Mouse (Mus musculus) granulocyte monocyte progenitor cell, adult 5-6 weeks (primary cell): ENCODE data around the gene Rpl18. TPM values are rescaled to one million over a fixed set of nuclear protein-coding genes. Genes with fewer than 3 reads are reported as not detected.

Experiments
- ATAC-seq: replicated peaks from 2 replicates; pipeline ENCODE4 v1.8.0; 2016; ENCODE audit warnings: mild to moderate bottlenecking, moderate TSS enrichment, inconsistent platforms; ENCODE audit not compliant: poor library complexity, severe bottlenecking
- total RNA-seq, 2 experiments: library from RNA; stranded (forward) in 1 of 2; stranded (reverse) in 1 of 2; fragments of 200-712, 200-1000 nt in 1 of 2; fragments of >200 nt in 1 of 2; fragmentation: Nextera tagmentation in 1 of 2; gene quantifications; 2 replicates each; pipeline ENCODE4 v1.2.3; 2014 to 2017

Gene Rpl18
- total RNA-seq, 2 experiments from 2014 or later: 2,021 to 2,165 TPM

- no peak for ATAC-seq
These were observed 51.5 kb downstream of the Rpl18 start for GRCm38 (mm10) chr7:45766764-45767163.

- ATAC-seq: no peak
These were observed 52.2 kb downstream of the Rpl18 start for GRCm38 (mm10) chr7:45767500-45767899.

Other genes with a start within 250 kb of the Rpl18 start
Only the 30 nearest of the 33 such genes appear.
- gene Dhdh, start 226.7 kb upstream of the Rpl18 start, total RNA-seq (2014; fragmentation: Nextera tagmentation): 29.3 and 31.1 TPM in 2 replicates
- gene Dhdh, start 226.7 kb upstream of the Rpl18 start, total RNA-seq (2017): 18.4 and 20.2 TPM in 2 replicates
- gene Nucb1, start 205.1 kb upstream of the Rpl18 start, total RNA-seq (2014; fragmentation: Nextera tagmentation): 184 and 207 TPM in 2 replicates
- gene Nucb1, start 205.1 kb upstream of the Rpl18 start, total RNA-seq (2017): 316 and 398 TPM in 2 replicates
- gene Ppp1r15a, start 189.2 kb upstream of the Rpl18 start, total RNA-seq (2014; fragmentation: Nextera tagmentation): 8.3 and 22.1 TPM in 2 replicates
- 51.1 and 54.9 TPM in 2 replicates for gene Ppp1r15a, start 189.2 kb upstream of the Rpl18 start, total RNA-seq (2017)
- not detected in 2 replicates for gene Plekha4, start 189.1 kb upstream of the Rpl18 start, total RNA-seq (2014; fragmentation: Nextera tagmentation)
- gene Plekha4, start 189.1 kb upstream of the Rpl18 start, total RNA-seq (2017): 0.26 TPM in 1 of 2 replicates, not detected in the other
- gene Hsd17b14, start 160.6 kb upstream of the Rpl18 start, total RNA-seq (2014; fragmentation: Nextera tagmentation): 4.4 TPM in 1 of 2 replicates, not detected in the other
- 0.26 and 0.41 TPM in 2 replicates for gene Hsd17b14, start 160.6 kb upstream of the Rpl18 start, total RNA-seq (2017)
- gene Bcat2, start 145.3 kb upstream of the Rpl18 start, total RNA-seq (2014; fragmentation: Nextera tagmentation): 69.1 and 81.6 TPM in 2 replicates
- 38.9 and 42.7 TPM in 2 replicates for gene Bcat2, start 145.3 kb upstream of the Rpl18 start, total RNA-seq (2017)
- not detected in 2 replicates for gene Fgf21, start 100.0 kb upstream of the Rpl18 start, total RNA-seq (2014; fragmentation: Nextera tagmentation)
- not detected in 2 replicates for gene Fgf21, start 100.0 kb upstream of the Rpl18 start, total RNA-seq (2017)
- gene Fut1, start 98.2 kb upstream of the Rpl18 start, total RNA-seq (2014; fragmentation: Nextera tagmentation): not detected in 2 replicates
- not detected in 2 replicates for gene Fut1, start 98.2 kb upstream of the Rpl18 start, total RNA-seq (2017)
- gene Izumo1, start 93.6 kb upstream of the Rpl18 start, total RNA-seq (2014; fragmentation: Nextera tagmentation): not detected in 2 replicates
- gene Izumo1, start 93.6 kb upstream of the Rpl18 start, total RNA-seq (2017): 0.34 TPM in 1 of 2 replicates, not detected in the other
- gene Rasip1, start 88.0 kb upstream of the Rpl18 start, total RNA-seq (2014; fragmentation: Nextera tagmentation): 0.15 TPM in 1 of 2 replicates, not detected in the other
- 0.93 TPM in 1 of 2 replicates, not detected in the other for gene Rasip1, start 88.0 kb upstream of the Rpl18 start, total RNA-seq (2017)
- not detected in 2 replicates for gene Mamstr, start 75.5 kb upstream of the Rpl18 start, total RNA-seq (2014; fragmentation: Nextera tagmentation)
- 0.36 TPM in 1 of 2 replicates, not detected in the other for gene Mamstr, start 75.5 kb upstream of the Rpl18 start, total RNA-seq (2017)
- 0.24 TPM in 1 of 2 replicates, not detected in the other for gene Fut2, start 49.1 kb upstream of the Rpl18 start, total RNA-seq (2014; fragmentation: Nextera tagmentation)
- gene Fut2, start 49.1 kb upstream of the Rpl18 start, total RNA-seq (2017): not detected in 2 replicates
- gene Ntn5, start 31.4 kb upstream of the Rpl18 start, total RNA-seq (2014; fragmentation: Nextera tagmentation): not detected in 2 replicates
- not detected in 2 replicates for gene Ntn5, start 31.4 kb upstream of the Rpl18 start, total RNA-seq (2017)
- not detected in 2 replicates for gene Sec1, start 21.1 kb upstream of the Rpl18 start, total RNA-seq (2014; fragmentation: Nextera tagmentation)
- gene Sec1, start 21.1 kb upstream of the Rpl18 start, total RNA-seq (2017): not detected in 2 replicates
- not detected in 2 replicates for gene Car11, start 15.6 kb upstream of the Rpl18 start, total RNA-seq (2014; fragmentation: Nextera tagmentation)
- 0.09 TPM in 1 of 2 replicates, not detected in the other for gene Car11, start 15.6 kb upstream of the Rpl18 start, total RNA-seq (2017)
- gene Dbp, start 10.4 kb upstream of the Rpl18 start, total RNA-seq (2014; fragmentation: Nextera tagmentation): 1.7 and 3.1 TPM in 2 replicates
- 4.0 and 6.3 TPM in 2 replicates for gene Dbp, start 10.4 kb upstream of the Rpl18 start, total RNA-seq (2017)
- 14.9 and 26.4 TPM in 2 replicates for gene Sphk2, start 2.5 kb downstream of the Rpl18 start, total RNA-seq (2014; fragmentation: Nextera tagmentation)
- gene Sphk2, start 2.5 kb downstream of the Rpl18 start, total RNA-seq (2017): 10.0 and 10.6 TPM in 2 replicates
- gene Fam83e, start 5.8 kb downstream of the Rpl18 start, total RNA-seq (2014; fragmentation: Nextera tagmentation): 0.34 and 0.90 TPM in 2 replicates
- gene Fam83e, start 5.8 kb downstream of the Rpl18 start, total RNA-seq (2017): 0.39 and 0.77 TPM in 2 replicates
- gene Spaca4, start 10.4 kb downstream of the Rpl18 start, total RNA-seq (2014; fragmentation: Nextera tagmentation): not detected in 2 replicates
- not detected in 2 replicates for gene Spaca4, start 10.4 kb downstream of the Rpl18 start, total RNA-seq (2017)
- not detected in 2 replicates for gene Lmtk3, start 68.3 kb downstream of the Rpl18 start, total RNA-seq (2014; fragmentation: Nextera tagmentation)
- gene Lmtk3, start 68.3 kb downstream of the Rpl18 start, total RNA-seq (2017): not detected in 2 replicates
- gene Sult2b1, start 69.2 kb downstream of the Rpl18 start, total RNA-seq (2014; fragmentation: Nextera tagmentation): 1.3 and 3.3 TPM in 2 replicates
- 0.39 TPM in 1 of 2 replicates, not detected in the other for gene Sult2b1, start 69.2 kb downstream of the Rpl18 start, total RNA-seq (2017)
- 32.7 and 36.3 TPM in 2 replicates for gene Cyth2, start 99.1 kb downstream of the Rpl18 start, total RNA-seq (2014; fragmentation: Nextera tagmentation)
- gene Cyth2, start 99.1 kb downstream of the Rpl18 start, total RNA-seq (2017): 33.1 and 35.3 TPM in 2 replicates
- gene Kcnj14, start 109.3 kb downstream of the Rpl18 start, total RNA-seq (2014; fragmentation: Nextera tagmentation): 0.47 and 0.71 TPM in 2 replicates
- gene Kcnj14, start 109.3 kb downstream of the Rpl18 start, total RNA-seq (2017): not detected in 2 replicates
- gene Grwd1, start 115.5 kb downstream of the Rpl18 start, total RNA-seq (2014; fragmentation: Nextera tagmentation): 30.9 and 33.6 TPM in 2 replicates
- gene Grwd1, start 115.5 kb downstream of the Rpl18 start, total RNA-seq (2017): 21.9 and 27.3 TPM in 2 replicates
- gene Kdelr1, start 157.3 kb downstream of the Rpl18 start, total RNA-seq (2014; fragmentation: Nextera tagmentation): 123 and 143 TPM in 2 replicates
- 65.2 and 72.5 TPM in 2 replicates for gene Kdelr1, start 157.3 kb downstream of the Rpl18 start, total RNA-seq (2017)
- 0.15 TPM in 1 of 2 replicates, not detected in the other for gene Grin2d, start 162.9 kb downstream of the Rpl18 start, total RNA-seq (2014; fragmentation: Nextera tagmentation)
- 0.09 TPM in 1 of 2 replicates, not detected in the other for gene Grin2d, start 162.9 kb downstream of the Rpl18 start, total RNA-seq (2017)
- 3.7 and 4.0 TPM in 2 replicates for gene Syngr4, start 181.3 kb downstream of the Rpl18 start, total RNA-seq (2014; fragmentation: Nextera tagmentation)
- 0.41 TPM in 1 of 2 replicates, not detected in the other for gene Syngr4, start 181.3 kb downstream of the Rpl18 start, total RNA-seq (2017)
- gene Tmem143, start 181.5 kb downstream of the Rpl18 start, total RNA-seq (2014; fragmentation: Nextera tagmentation): 14.5 and 21.2 TPM in 2 replicates
- 9.5 and 12.5 TPM in 2 replicates for gene Tmem143, start 181.5 kb downstream of the Rpl18 start, total RNA-seq (2017)
- gene Emp3, start 205.9 kb downstream of the Rpl18 start, total RNA-seq (2014; fragmentation: Nextera tagmentation): 244 and 297 TPM in 2 replicates
- 174 and 251 TPM in 2 replicates for gene Emp3, start 205.9 kb downstream of the Rpl18 start, total RNA-seq (2017)
- gene Ccdc114, start 208.6 kb downstream of the Rpl18 start, total RNA-seq (2014; fragmentation: Nextera tagmentation): 3.1 TPM in 1 of 2 replicates, not detected in the other
- gene Ccdc114, start 208.6 kb downstream of the Rpl18 start, total RNA-seq (2017): 1.8 and 3.0 TPM in 2 replicates